Mouse (Mus musculus): ENCODE measurements at regions not wholly inside any gene's neighbourhood (a gene's known extent, or its start where the extent isn't known, plus 50 kb on each side); places are given as distances from the start of the nearest gene placed in this dataset.

GRCm38 (mm10) chr9:120868330-120868729 lies 60.7 kb upstream of the Ctnnb1 start:
- TF ChIP-seq CTCF (IDR thresholded peaks at IDR 0.05) (no peak), EP300 (IDR thresholded peaks at IDR 0.05; ENCODE audit: insufficient read depth, low read depth, low read length) (no peak), POLR2A (IDR thresholded peaks at IDR 0.05; ENCODE audit: insufficient read depth, low read depth, low read length) (no peak)
